Mouse (Mus musculus) urinary bladder, postnatal 14 days (tissue): Measurements from ENCODE around the gene Mucl1.
"Not testable (repeated sequence)": the region's sequence is repeated elsewhere in the genome, so short reads cannot be mapped to it uniquely, and the experiment has no call there.

ENCODE experiments used
- DNase-seq: peaks from one replicate; pipeline ENCODE4 v3.0.0; 2021; ENCODE audit warnings: low spot score

Mucl1 gene

DNA sequence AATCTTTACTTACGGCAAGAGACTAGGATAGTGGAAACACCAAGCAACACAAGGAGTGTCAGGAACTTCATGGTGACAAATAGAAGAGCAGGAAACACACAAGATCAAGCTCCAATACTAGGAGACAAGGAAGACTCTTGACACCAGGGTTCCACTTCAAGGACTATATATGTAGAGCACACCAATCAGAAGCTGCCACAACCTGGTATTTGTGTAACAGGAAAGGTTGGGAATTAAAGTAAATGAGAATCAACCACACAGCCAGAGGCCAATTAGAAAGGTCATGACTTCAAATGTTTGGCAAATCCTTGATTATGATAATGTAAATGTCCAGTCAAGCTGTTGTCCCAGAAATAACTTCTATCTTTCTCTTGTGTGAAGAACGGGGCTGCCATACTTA lies at the start of gene Mucl1:
Gene Mucl1, minus strand, starts transcription at position 101 of the 400 bp plus-strand sequence.
- no peak for DNase-seq

DNA sequence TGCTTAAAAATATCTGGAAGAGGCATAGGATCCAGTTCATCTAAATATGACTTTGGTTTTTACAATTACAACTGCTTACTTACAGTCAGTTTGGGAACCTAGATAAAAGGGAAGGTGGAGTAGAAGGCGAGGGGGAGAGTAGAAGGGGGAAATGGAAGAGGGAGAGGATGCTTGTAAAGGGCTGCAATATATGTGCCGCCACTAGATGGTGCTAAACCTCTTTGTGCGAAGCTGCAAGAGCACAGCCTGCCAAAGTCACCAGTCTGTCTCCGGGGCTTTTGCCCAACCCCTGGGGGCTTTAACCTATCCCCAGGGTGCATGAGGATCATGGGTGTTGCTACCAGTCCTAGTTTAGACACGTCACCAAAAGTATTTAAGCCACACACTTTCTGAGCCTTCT lies 11.6 kb upstream of the Mucl1 start:
- peak; percentile 17 for DNase-seq

DNA sequence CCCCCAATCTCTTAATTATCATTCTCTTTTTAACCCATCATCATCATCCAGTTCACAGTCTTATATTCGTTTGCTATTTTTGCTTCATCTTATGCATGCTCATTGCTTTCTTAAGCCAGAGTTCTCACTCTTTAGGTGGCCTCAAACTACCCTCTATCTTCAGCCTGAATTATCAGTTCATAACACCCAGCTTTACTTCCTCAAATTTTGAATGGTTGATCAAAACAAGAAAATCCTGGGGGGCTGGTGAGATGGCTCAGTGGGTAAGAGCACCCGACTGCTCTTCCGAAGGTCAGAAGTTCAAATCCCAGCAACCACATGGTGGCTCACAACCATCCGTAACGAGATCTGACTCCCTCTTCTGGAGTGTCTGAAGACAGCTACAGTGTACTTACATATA lies 38.4 kb downstream of the Mucl1 start:
- not testable (repeated sequence) for DNase-seq
